Mouse (Mus musculus) megakaryocyte, embryonic 14.5 days (primary cell): Measurements from ENCODE around the gene Dgkg.

Experiments used
- FLI1 ChIP-seq: IDR thresholded peaks from 2 replicates; pipeline ENCODE4 v1.6.1; 2012; ENCODE audit warnings: low read length, inconsistent platforms, mixed read lengths
- GATA1 ChIP-seq: IDR thresholded peaks from 3 replicates; pipeline ENCODE4 v1.6.1; 2012; ENCODE audit warnings: mixed read lengths, low read length, inconsistent platforms, borderline replicate concordance

DNA sequence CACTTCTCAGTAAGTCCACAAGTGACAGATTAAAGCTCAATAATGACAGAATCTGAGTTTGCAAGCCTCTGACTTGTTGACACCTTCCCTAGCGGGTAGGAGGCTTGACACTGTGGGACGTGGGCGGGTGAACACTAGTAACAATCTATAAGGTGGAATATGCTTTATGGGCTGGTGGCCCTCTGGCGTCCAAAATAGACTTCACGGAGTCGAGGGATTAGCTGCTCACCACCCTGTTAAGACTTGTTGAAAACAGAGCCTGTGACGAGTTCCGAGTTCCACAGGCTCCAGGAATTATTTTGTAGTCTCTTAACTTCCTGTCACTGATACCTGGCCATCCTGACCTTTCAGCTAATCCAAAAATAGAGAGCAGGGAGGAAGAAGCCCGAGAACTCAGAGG, 104.7 kb downstream of the Dgkg start:
- no peak for TF ChIP-seq GATA1
- no peak for TF ChIP-seq FLI1
